Mouse (Mus musculus): ENCODE measurements around the gene Prrc2b. TPM values are rescaled to one million over a fixed set of nuclear protein-coding genes. Genes with fewer than 3 reads are reported as not detected.

Gene Prrc2b
- polyA plus RNA-seq, 1 experiment from 2014 or later: 56.6 TPM

GRCm38 (mm10) chr2:32121785-32122184 is 29.1 kb upstream of the Prrc2b start:
- H3K27ac ChIP-seq (replicated peaks): no peak overlapping the region
- no peaks in the 10 kb centered on the region for H3K27me3 ChIP-seq (replicated peaks)
- ATAC-seq (ENCODE audit: low FRiP score): no peak
- no peak overlapping the region for H3K9ac ChIP-seq (replicated peaks)
- H3K36me3 ChIP-seq: no peaks in the 10 kb centered on the region
- no peaks in the 10 kb centered on the region for H3K4me1 ChIP-seq
- H3K4me2 ChIP-seq: no peak overlapping the region
- H3K9me3 ChIP-seq (replicated peaks): no peaks in the 10 kb centered on the region
- 82% methylated on average over 2 of the region's 2 CpGs for WGBS
- no peak overlapping the region for H3K4me3 ChIP-seq (replicated peaks)

- WGBS: 35% methylated on average over 16 of the region's 16 CpGs
- no peak overlapping the region for H3K9ac ChIP-seq (replicated peaks)
These were observed 23.0 kb upstream of the Prrc2b start for GRCm38 (mm10) chr2:32127653-32128535.

GRCm38 (mm10) chr2:32128536-32128841 is 22.4 kb upstream of the Prrc2b start:
- Histone ChIP-seq H3K4me1 (peaks cover 4% of the 10 kb centered on the region; the same call in 1 of the 2 replicates), H3K4me3 (replicated peaks) (no peak overlapping the region), H3K4me2 (no peak overlapping the region), H3K9me3 (replicated peaks) (no peaks in the 10 kb centered on the region), H3K36me3 (no peaks in the 10 kb centered on the region), H3K9ac (replicated peaks) (no peak overlapping the region), H3K27me3 (replicated peaks) (no peaks in the 10 kb centered on the region), H3K27ac (replicated peaks) (no peak overlapping the region)
- 91% methylated on average over 5 of the region's 5 CpGs for WGBS
- no peak for ATAC-seq (ENCODE audit: low FRiP score)

More at GRCm38 (mm10) chr2:32127653-32128535, 23.0 kb upstream of the Prrc2b start:
- no peak overlapping the region for H3K4me2 ChIP-seq
- no peaks in the 10 kb centered on the region for H3K36me3 ChIP-seq
- no peak for ATAC-seq (ENCODE audit: low FRiP score)
- no peaks in the 10 kb centered on the region for H3K27me3 ChIP-seq (replicated peaks)
- no peaks in the 10 kb centered on the region for H3K9me3 ChIP-seq (replicated peaks)
- H3K4me3 ChIP-seq (replicated peaks): no peak overlapping the region
- H3K27ac ChIP-seq (replicated peaks): no peak overlapping the region
- peaks cover 4% of the 10 kb centered on the region; the same call in 1 of the 2 replicates for H3K4me1 ChIP-seq

GRCm38 (mm10) chr2:32129383-32130074 is 21.4 kb upstream of the Prrc2b start:
- no peak overlapping the region for H3K4me3 ChIP-seq (replicated peaks)
- 63% methylated on average over 11 of the region's 11 CpGs for WGBS
- no peaks in the 10 kb centered on the region for H3K36me3 ChIP-seq
- H3K27me3 ChIP-seq (replicated peaks): no peaks in the 10 kb centered on the region
- H3K4me2 ChIP-seq: no peak overlapping the region
- no peak overlapping the region for H3K9ac ChIP-seq (replicated peaks)
- ATAC-seq (ENCODE audit: low FRiP score): no peak
- H3K9me3 ChIP-seq (replicated peaks): no peaks in the 10 kb centered on the region
- H3K4me1 ChIP-seq: peaks cover 4% of the 10 kb centered on the region; the same call in 1 of the 2 replicates
- no peak overlapping the region for H3K27ac ChIP-seq (replicated peaks)

- WGBS: 36% methylated on average over 6 of the region's 6 CpGs
- Histone ChIP-seq H3K4me3 (replicated peaks) (no peak overlapping the region), H3K9ac (replicated peaks) (no peak overlapping the region)
These were observed 20.4 kb upstream of the Prrc2b start for GRCm38 (mm10) chr2:32130435-32130834.

GRCm38 (mm10) chr2:32131205-32131834 is 19.6 kb upstream of the Prrc2b start:
- no peak overlapping the region for H3K9ac ChIP-seq (replicated peaks)
- WGBS: 90% methylated on average over 9 of the region's 9 CpGs

More at GRCm38 (mm10) chr2:32130435-32130834, 20.4 kb upstream of the Prrc2b start:
- Histone ChIP-seq H3K27ac (replicated peaks) (no peak overlapping the region), H3K4me1 (peaks cover 4% of the 10 kb centered on the region; the same call in 1 of the 2 replicates), H3K27me3 (replicated peaks) (no peaks in the 10 kb centered on the region), H3K36me3 (no peaks in the 10 kb centered on the region), H3K4me2 (no peak overlapping the region), H3K9me3 (replicated peaks) (no peaks in the 10 kb centered on the region)
- ATAC-seq (ENCODE audit: low FRiP score): no peak

GRCm38 (mm10) chr2:32131866-32132566 is 18.9 kb upstream of the Prrc2b start:
- Histone ChIP-seq H3K36me3 (no peaks in the 10 kb centered on the region), H3K27ac (replicated peaks) (no peak overlapping the region), H3K27me3 (replicated peaks) (no peaks in the 10 kb centered on the region), H3K9me3 (replicated peaks) (no peaks in the 10 kb centered on the region), H3K4me2 (no peak overlapping the region), H3K4me1 (peaks cover 6% of the 10 kb centered on the region), H3K9ac (replicated peaks) (no peak overlapping the region), H3K4me3 (replicated peaks) (no peak overlapping the region)
- no peak for ATAC-seq (ENCODE audit: low FRiP score)
- WGBS: 67% methylated on average over 6 of the region's 6 CpGs

More at GRCm38 (mm10) chr2:32131205-32131834, 19.6 kb upstream of the Prrc2b start:
- H3K4me1 ChIP-seq: peaks cover 4% of the 10 kb centered on the region; the same call in 1 of the 2 replicates
- H3K4me2 ChIP-seq: no peak overlapping the region
- H3K36me3 ChIP-seq: no peaks in the 10 kb centered on the region
- no peaks in the 10 kb centered on the region for H3K9me3 ChIP-seq (replicated peaks)
- ATAC-seq (ENCODE audit: low FRiP score): no peak
- no peak overlapping the region for H3K27ac ChIP-seq (replicated peaks)
- H3K4me3 ChIP-seq (replicated peaks): no peak overlapping the region
- no peaks in the 10 kb centered on the region for H3K27me3 ChIP-seq (replicated peaks)

GRCm38 (mm10) chr2:32132567-32132992 is 18.3 kb upstream of the Prrc2b start:
- no peak for ATAC-seq (ENCODE audit: low FRiP score)
- Histone ChIP-seq H3K27ac (replicated peaks) (no peak overlapping the region), H3K9me3 (replicated peaks) (no peaks in the 10 kb centered on the region), H3K4me3 (replicated peaks) (no peak overlapping the region), H3K4me1 (peaks cover 11% of the 10 kb centered on the region), H3K27me3 (replicated peaks) (no peaks in the 10 kb centered on the region), H3K4me2 (peak overlapping the region; percentile 17; the same call in 1 of the 2 replicates), H3K36me3 (no peaks in the 10 kb centered on the region), H3K9ac (replicated peaks) (no peak overlapping the region)
- WGBS: 3% methylated on average over 12 of the region's 12 CpGs

GRCm38 (mm10) chr2:32134039-32134438 is 16.8 kb upstream of the Prrc2b start:
- H3K27ac ChIP-seq (replicated peaks): no peak overlapping the region
- no peak for ATAC-seq (ENCODE audit: low FRiP score)
- H3K27me3 ChIP-seq (replicated peaks): no peaks in the 10 kb centered on the region
- H3K4me3 ChIP-seq (replicated peaks): no peak overlapping the region
- H3K9ac ChIP-seq (replicated peaks): no peak overlapping the region
- H3K9me3 ChIP-seq (replicated peaks): no peaks in the 10 kb centered on the region
- peaks cover 14% of the 10 kb centered on the region for H3K4me1 ChIP-seq
- no peak overlapping the region for H3K4me2 ChIP-seq
- WGBS: 3% methylated on average over 2 of the region's 2 CpGs
- no peaks in the 10 kb centered on the region for H3K36me3 ChIP-seq

- H3K4me2 ChIP-seq: peak overlapping the region; percentile 92
- H3K4me3 ChIP-seq (replicated peaks): peak overlapping the region; percentile 70
- H3K27me3 ChIP-seq (replicated peaks): no peaks in the 10 kb centered on the region
- H3K36me3 ChIP-seq: no peaks in the 10 kb centered on the region
- WGBS: under 1% methylated on average over 40 of the region's 40 CpGs
- no peaks in the 10 kb centered on the region for H3K9me3 ChIP-seq (replicated peaks)
- ATAC-seq (ENCODE audit: low FRiP score): peak; percentile 95
- H3K9ac ChIP-seq (replicated peaks): peak overlapping the region; percentile 69
- H3K4me1 ChIP-seq: peaks cover 11% of the 10 kb centered on the region
- peak overlapping the region; percentile 94 for H3K27ac ChIP-seq (replicated peaks)
These were observed 13.1 kb upstream of the Prrc2b start for GRCm38 (mm10) chr2:32137667-32138266.

GRCm38 (mm10) chr2:32139377-32139776 is 11.5 kb upstream of the Prrc2b start:
- H3K4me1 ChIP-seq: peaks cover 10% of the 10 kb centered on the region
- H3K27ac ChIP-seq (replicated peaks): no peak overlapping the region
- no peak overlapping the region for H3K4me3 ChIP-seq (replicated peaks)
- 79% methylated on average over 5 of the region's 5 CpGs for WGBS
- no peak overlapping the region for H3K9ac ChIP-seq (replicated peaks)
- no peak for ATAC-seq (ENCODE audit: low FRiP score)
- H3K4me2 ChIP-seq: no peak overlapping the region
- no peaks in the 10 kb centered on the region for H3K36me3 ChIP-seq
- H3K27me3 ChIP-seq (replicated peaks): no peaks in the 10 kb centered on the region
- H3K9me3 ChIP-seq (replicated peaks): no peaks in the 10 kb centered on the region

All from neural tube, embryonic 15.5 days (tissue).